Mouse (Mus musculus) spleen, postnatal 36 days (tissue): ENCODE data around the gene Fetub.

Experiments used
- DNase-seq, 2 experiments: peaks; one replicate each; pipeline ENCODE4 v3.0.0; 2022; ENCODE audit warnings: low spot score in 2 of 2, mixed read lengths in 1 of 2

Fetub gene

GRCm38 (mm10) chr16:22918034-22918433 is at the start of gene Fetub:
Gene Fetub (plus strand): TSS chr16:22918334.
- no peak for DNase-seq

- no peak for DNase-seq
These were observed 45.7 kb upstream of the Fetub start for GRCm38 (mm10) chr16:22872397-22872796.

GRCm38 (mm10) chr16:22873369-22873768 is 44.8 kb upstream of the Fetub start:
- DNase-seq, result no peak

- no peak for DNase-seq
These were observed 41.7 kb upstream of the Fetub start for GRCm38 (mm10) chr16:22876218-22877043.

- no peak for DNase-seq
These were observed 40.3 kb upstream of the Fetub start for GRCm38 (mm10) chr16:22877660-22878390.

GRCm38 (mm10) chr16:22878716-22879115 is 39.4 kb upstream of the Fetub start:
- DNase-seq, result no peak

- no peak for DNase-seq
These were observed 38.1 kb upstream of the Fetub start for GRCm38 (mm10) chr16:22879945-22880595.

- DNase-seq, result no peak
These were observed 37.2 kb upstream of the Fetub start for GRCm38 (mm10) chr16:22880900-22881299.

- no peak for DNase-seq
These were observed 36.6 kb upstream of the Fetub start for GRCm38 (mm10) chr16:22881487-22881886.

- peak; percentile 32 for DNase-seq
These were observed 34.7 kb upstream of the Fetub start for GRCm38 (mm10) chr16:22883441-22883840.

GRCm38 (mm10) chr16:22885356-22885755 is 32.8 kb upstream of the Fetub start:
- DNase-seq, result peak; percentile 58 to 64

GRCm38 (mm10) chr16:22886726-22887125 is 31.4 kb upstream of the Fetub start:
- DNase-seq, result no peak

- no peak for DNase-seq
These were observed 29.3 kb upstream of the Fetub start for GRCm38 (mm10) chr16:22888835-22889234.

- no peak for DNase-seq
These were observed 28.4 kb upstream of the Fetub start for GRCm38 (mm10) chr16:22889716-22890115.

- no peak for DNase-seq
These were observed 27.2 kb upstream of the Fetub start, which contains the start of gene Ahsg for GRCm38 (mm10) chr16:22890683-22891510. Gene Ahsg (plus strand): TSS chr16:22891277.

GRCm38 (mm10) chr16:22891733-22892154 is 26.4 kb upstream of the Fetub start:
- DNase-seq, result no peak

- no peak for DNase-seq
These were observed 24.0 kb upstream of the Fetub start for GRCm38 (mm10) chr16:22894095-22894494.

- no peak for DNase-seq
These were observed 21.5 kb upstream of the Fetub start for GRCm38 (mm10) chr16:22896618-22897017.

GRCm38 (mm10) chr16:22899346-22899745 is 18.8 kb upstream of the Fetub start:
- no peak for DNase-seq

GRCm38 (mm10) chr16:22899866-22900570 is 18.1 kb upstream of the Fetub start:
- DNase-seq, result no peak

- DNase-seq, result no peak
These were observed 16.8 kb upstream of the Fetub start for GRCm38 (mm10) chr16:22901326-22901725.
